In the genomic region with DNA sequence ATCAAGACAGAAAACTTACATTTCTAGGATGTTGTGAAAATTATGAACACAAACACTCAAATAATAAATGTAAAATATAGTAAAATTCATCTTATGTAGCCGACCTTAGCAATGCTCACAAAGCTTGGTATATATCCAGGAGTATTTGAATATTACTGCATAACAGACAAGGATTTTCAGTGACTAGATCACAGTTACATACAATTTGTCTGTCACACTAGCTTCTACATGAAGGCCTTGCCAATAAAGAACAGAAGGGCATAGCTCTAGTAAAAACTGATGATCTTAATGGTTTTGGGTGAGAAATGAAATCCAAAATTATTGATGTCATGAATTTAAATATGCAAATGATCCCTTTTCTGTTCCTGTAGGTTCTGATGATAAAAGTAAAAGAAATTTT, we compare ENCODE assay signal across 17 mouse cellular contexts.
"Had no signal": no experiment of that assay in that cellular context is flagged by ENCODE, and none has a peak within 500 bp of the region (broad histone marks: within the 10 kb centered on the region; RNA-seq: fewer than 3 reads in every experiment).

No protein-coding gene starts in this region.

- DNase-seq: lung, adult 2 months; lung, postnatal 14 days; lung, postnatal 36 days; right cerebral cortex, postnatal 14 days; thymus, adult 2 months; thymus, postnatal 25 days; thymus, postnatal 4 days had no signal

- ATAC-seq: lung, postnatal 0 days; midbrain, embryonic 13.5 days; midbrain, embryonic 15.5 days had no signal

- H3K36me3 ChIP-seq: lung, embryonic 15.5 days; midbrain, embryonic 13.5 days; midbrain, embryonic 15.5 days; neural tube, embryonic 12.5 days; stomach, embryonic 15.5 days had no signal

- H3K27ac ChIP-seq: lung, embryonic 15.5 days; macrophage; midbrain, embryonic 13.5 days; midbrain, embryonic 15.5 days; neural tube, embryonic 12.5 days; stomach, embryonic 15.5 days; stomach, postnatal 0 days had no signal

- H3K4me1 ChIP-seq: lung, embryonic 15.5 days; megakaryocyte, embryonic 14.5 days; midbrain, embryonic 13.5 days; midbrain, embryonic 15.5 days; neural tube, embryonic 12.5 days; stomach, embryonic 15.5 days had no signal

- H3K4me2 ChIP-seq: lung, embryonic 15.5 days; midbrain, embryonic 11.5 days; midbrain, embryonic 13.5 days; midbrain, embryonic 15.5 days; neural tube, embryonic 12.5 days; stomach, embryonic 15.5 days had no signal

- H3K27me3 ChIP-seq: lung, embryonic 15.5 days; megakaryocyte, embryonic 14.5 days; midbrain, embryonic 13.5 days; midbrain, embryonic 15.5 days; neural tube, embryonic 12.5 days; stomach, embryonic 15.5 days had no signal

- H3K9ac ChIP-seq: lung, embryonic 15.5 days; midbrain, embryonic 13.5 days; midbrain, embryonic 15.5 days; neural tube, embryonic 12.5 days; stomach, embryonic 15.5 days had no signal

- H3K9me3 ChIP-seq: lung, embryonic 15.5 days; megakaryocyte, embryonic 14.5 days; midbrain, embryonic 13.5 days; midbrain, embryonic 15.5 days; neural tube, embryonic 12.5 days; stomach, embryonic 15.5 days had no signal

- H3K4me3 ChIP-seq: lung, embryonic 15.5 days; megakaryocyte, embryonic 14.5 days; midbrain, embryonic 13.5 days; midbrain, embryonic 15.5 days; neural tube, embryonic 12.5 days; stomach, embryonic 15.5 days had no signal
